Mouse (Mus musculus): ENCODE measurements at regions not wholly inside any gene's neighbourhood (a gene's known extent, or its start where the extent isn't known, plus 50 kb on each side); places are given as distances from the start of the nearest gene placed in this dataset.

GRCm38 (mm10) chr2:83105070-83105469, 161.6 kb downstream of the Fsip2 start:
- no peaks in the 10 kb centered on the region for H3K9me3 ChIP-seq (ENCODE audit: control insufficient read depth, low read length)
- H3K27ac ChIP-seq (replicated peaks; ENCODE audit: low read depth, low read length) = no peak overlapping the region
- ATAC-seq (ENCODE audit: low FRiP score, low TSS enrichment) (no peak), DNase-seq (no peak)
- H3K4me3 ChIP-seq (replicated peaks; ENCODE audit: low read depth, low read length) = no peak overlapping the region
- no peaks in the 10 kb centered on the region for H3K36me3 ChIP-seq (ENCODE audit: control insufficient read depth, insufficient read depth, low read length)
- H3K27me3 ChIP-seq (ENCODE audit: control insufficient read depth, insufficient read depth, low read length) = no peaks in the 10 kb centered on the region
- no peak overlapping the region for H3K9ac ChIP-seq (replicated peaks; ENCODE audit: low read length)
- 75% methylated on average over 2 of the region's 2 CpGs for WGBS
- no peaks in the 10 kb centered on the region for H3K4me1 ChIP-seq (ENCODE audit: control insufficient read depth, insufficient read depth, low read length)
- no peak overlapping the region for H3K4me2 ChIP-seq (ENCODE audit: low read length)

GRCm38 (mm10) chr2:83126340-83126739, 182.9 kb downstream of the Fsip2 start:
- H3K9me3 ChIP-seq (ENCODE audit: control insufficient read depth, low read length) = no peaks in the 10 kb centered on the region
- H3K4me1 ChIP-seq (ENCODE audit: control insufficient read depth, insufficient read depth, low read length) = no peaks in the 10 kb centered on the region
- H3K27ac ChIP-seq (replicated peaks; ENCODE audit: low read depth, low read length) = no peak overlapping the region
- DNase-seq = no peak
- H3K36me3 ChIP-seq (ENCODE audit: control insufficient read depth, insufficient read depth, low read length) = no peaks in the 10 kb centered on the region
- no peak overlapping the region for H3K4me2 ChIP-seq (ENCODE audit: low read length)
- no peak overlapping the region for H3K9ac ChIP-seq (replicated peaks; ENCODE audit: low read length)
- no peak overlapping the region for H3K4me3 ChIP-seq (replicated peaks; ENCODE audit: low read depth, low read length)
- H3K27me3 ChIP-seq (ENCODE audit: control insufficient read depth, insufficient read depth, low read length) = no peaks in the 10 kb centered on the region
- WGBS = 85% methylated on average over 4 of the region's 4 CpGs
- no peak for ATAC-seq (ENCODE audit: low FRiP score, low TSS enrichment)

GRCm38 (mm10) chr2:83130709-83131108, 187.3 kb downstream of the Fsip2 start:
- peak; percentile 68 for DNase-seq

GRCm38 (mm10) chr2:83131285-83131852, 187.9 kb downstream of the Fsip2 start:
- Histone ChIP-seq H3K27ac (replicated peaks; ENCODE audit: low read depth, low read length) (peak overlapping the region; percentile 39), H3K27me3 (ENCODE audit: control insufficient read depth, insufficient read depth, low read length) (no peaks in the 10 kb centered on the region), H3K9ac (replicated peaks; ENCODE audit: low read length) (no peak overlapping the region), H3K4me3 (replicated peaks; ENCODE audit: low read depth, low read length) (no peak overlapping the region), H3K4me2 (ENCODE audit: low read length) (no peak overlapping the region), H3K4me1 (ENCODE audit: control insufficient read depth, insufficient read depth, low read length) (no peaks in the 10 kb centered on the region), H3K9me3 (ENCODE audit: control insufficient read depth, low read length) (no peaks in the 10 kb centered on the region), H3K36me3 (ENCODE audit: control insufficient read depth, insufficient read depth, low read length) (no peaks in the 10 kb centered on the region)
- 20% methylated on average over 4 of the region's 4 CpGs for WGBS
- DNase-seq (peak; percentile 35), ATAC-seq (ENCODE audit: low FRiP score, low TSS enrichment) (peak; percentile 43)

More at GRCm38 (mm10) chr2:83130709-83131108, 187.3 kb downstream of the Fsip2 start:
- Histone ChIP-seq H3K4me2 (ENCODE audit: low read length) (no peak overlapping the region), H3K4me3 (replicated peaks; ENCODE audit: low read depth, low read length) (no peak overlapping the region), H3K9me3 (ENCODE audit: control insufficient read depth, low read length) (no peaks in the 10 kb centered on the region), H3K4me1 (ENCODE audit: control insufficient read depth, insufficient read depth, low read length) (no peaks in the 10 kb centered on the region), H3K36me3 (ENCODE audit: control insufficient read depth, insufficient read depth, low read length) (no peaks in the 10 kb centered on the region), H3K27ac (replicated peaks; ENCODE audit: low read depth, low read length) (no peak overlapping the region), H3K9ac (replicated peaks; ENCODE audit: low read length) (no peak overlapping the region), H3K27me3 (ENCODE audit: control insufficient read depth, insufficient read depth, low read length) (no peaks in the 10 kb centered on the region)
- ATAC-seq (ENCODE audit: low FRiP score, low TSS enrichment) = no peak; the same call in 1 of the 2 replicates
- WGBS = 38% methylated on average over 2 of the region's 2 CpGs

- DNase-seq (peak; percentile 15), ATAC-seq (ENCODE audit: low FRiP score, low TSS enrichment) (no peak)
- H3K27me3 ChIP-seq (ENCODE audit: control insufficient read depth, insufficient read depth, low read length) = no peaks in the 10 kb centered on the region
- no peak overlapping the region for H3K9ac ChIP-seq (replicated peaks; ENCODE audit: low read length)
- H3K9me3 ChIP-seq (ENCODE audit: control insufficient read depth, low read length) = no peaks in the 10 kb centered on the region
- WGBS = 40% methylated on average over 4 of the region's 4 CpGs
- H3K4me1 ChIP-seq (ENCODE audit: control insufficient read depth, insufficient read depth, low read length) = no peaks in the 10 kb centered on the region
- no peaks in the 10 kb centered on the region for H3K36me3 ChIP-seq (ENCODE audit: control insufficient read depth, insufficient read depth, low read length)
- no peak overlapping the region for H3K4me2 ChIP-seq (ENCODE audit: low read length)
- no peak overlapping the region for H3K4me3 ChIP-seq (replicated peaks; ENCODE audit: low read depth, low read length)
- no peak overlapping the region for H3K27ac ChIP-seq (replicated peaks; ENCODE audit: low read depth, low read length)
These were observed 222.4 kb downstream of the Fsip2 start for GRCm38 (mm10) chr2:83165853-83166252.
